Mouse (Mus musculus): ENCODE measurements around the gene Cx3cl1. TPM values are rescaled to one million over a fixed set of nuclear protein-coding genes. Genes with fewer than 3 reads are reported as not detected.

Cx3cl1 gene
- polyA plus RNA-seq, 1 experiment from 2014 or later: 0.40 TPM

GRCm38 (mm10) chr8:94785247-94785985 is 13.6 kb downstream of the Cx3cl1 start:
- H3K9me3 ChIP-seq (replicated peaks): no peaks in the 10 kb centered on the region
- DNase-seq (peak; percentile 57), ATAC-seq (ENCODE audit: low read depth) (no peak)
- no peak overlapping the region for H3K9ac ChIP-seq
- H3K27ac ChIP-seq: peak overlapping the region; percentile 99; the same call in 1 of the 2 replicates
- peaks cover 18% of the 10 kb centered on the region for H3K27me3 ChIP-seq
- no peaks in the 10 kb centered on the region for H3K36me3 ChIP-seq
- WGBS (ENCODE audit: insufficient replicate concordance): 52% methylated on average over 12 of the region's 12 CpGs
- no peak overlapping the region for H3K4me2 ChIP-seq
- H3K4me1 ChIP-seq (replicated peaks): peaks cover 73% of the 10 kb centered on the region
- no peak overlapping the region for H3K4me3 ChIP-seq (replicated peaks)

- Histone ChIP-seq H3K9ac (0 out of 2 replicates have a peak overlapping the region, but pooled peaks have one; percentile 63), H3K9me3 (replicated peaks) (no peaks in the 10 kb centered on the region), H3K4me1 (replicated peaks) (peaks cover 66% of the 10 kb centered on the region), H3K4me2 (peak overlapping the region; percentile 54; the same call in 1 of the 2 replicates), H3K4me3 (replicated peaks) (no peak overlapping the region), H3K27me3 (peaks cover 17% of the 10 kb centered on the region), H3K27ac (peak overlapping the region; percentile 99), H3K36me3 (no peaks in the 10 kb centered on the region)
- WGBS (ENCODE audit: insufficient replicate concordance): 63% methylated on average over 6 of the region's 6 CpGs
- DNase-seq: no peak
- ATAC-seq (ENCODE audit: low read depth): no peak
These were observed 14.3 kb downstream of the Cx3cl1 start for GRCm38 (mm10) chr8:94785995-94786595.

GRCm38 (mm10) chr8:94787524-94788501 is 16.0 kb downstream of the Cx3cl1 start:
- Histone ChIP-seq H3K27me3 (peaks cover 30% of the 10 kb centered on the region), H3K27ac (peak overlapping the region; percentile 99), H3K4me1 (replicated peaks) (peaks cover 57% of the 10 kb centered on the region), H3K9ac (peak overlapping the region; percentile 63), H3K36me3 (no peaks in the 10 kb centered on the region), H3K9me3 (replicated peaks) (no peaks in the 10 kb centered on the region), H3K4me2 (peak overlapping the region; percentile 54), H3K4me3 (replicated peaks) (peak overlapping the region; percentile 18)
- 30% methylated on average over 15 of the region's 15 CpGs for WGBS (ENCODE audit: insufficient replicate concordance)
- ATAC-seq (ENCODE audit: low read depth) (peak; percentile 98), DNase-seq (peak; percentile 83)

GRCm38 (mm10) chr8:94789256-94789955 is 17.6 kb downstream of the Cx3cl1 start:
- ATAC-seq (ENCODE audit: low read depth) (no peak), DNase-seq (no peak)
- H3K4me3 ChIP-seq (replicated peaks): no peak overlapping the region
- 79% methylated on average over 10 of the region's 10 CpGs for WGBS (ENCODE audit: insufficient replicate concordance)
- H3K27me3 ChIP-seq: peaks cover 32% of the 10 kb centered on the region
- H3K9ac ChIP-seq: no peak overlapping the region
- H3K9me3 ChIP-seq (replicated peaks): no peaks in the 10 kb centered on the region
- no peaks in the 10 kb centered on the region for H3K36me3 ChIP-seq
- peak overlapping the region; percentile 99 for H3K27ac ChIP-seq
- H3K4me2 ChIP-seq: no peak overlapping the region
- H3K4me1 ChIP-seq (replicated peaks): peaks cover 59% of the 10 kb centered on the region

GRCm38 (mm10) chr8:94794368-94794767 is 22.6 kb downstream of the Cx3cl1 start:
- H3K27me3 ChIP-seq: peaks cover 23% of the 10 kb centered on the region
- DNase-seq (no peak), ATAC-seq (ENCODE audit: low read depth) (peak; percentile 50; the same call in 1 of the 2 replicates)
- H3K4me3 ChIP-seq (replicated peaks): no peak overlapping the region
- H3K4me1 ChIP-seq (replicated peaks): peaks cover 16% of the 10 kb centered on the region
- H3K9ac ChIP-seq: no peak overlapping the region
- no peaks in the 10 kb centered on the region for H3K36me3 ChIP-seq
- H3K9me3 ChIP-seq (replicated peaks): no peaks in the 10 kb centered on the region
- WGBS (ENCODE audit: insufficient replicate concordance): 81% methylated on average over 4 of the region's 4 CpGs
- H3K4me2 ChIP-seq: no peak overlapping the region
- no peak overlapping the region for H3K27ac ChIP-seq

- Histone ChIP-seq H3K9ac (no peak overlapping the region), H3K36me3 (no peaks in the 10 kb centered on the region), H3K4me2 (no peak overlapping the region), H3K4me3 (replicated peaks) (no peak overlapping the region), H3K4me1 (replicated peaks) (peaks cover 12% of the 10 kb centered on the region), H3K27ac (no peak overlapping the region), H3K9me3 (replicated peaks) (no peaks in the 10 kb centered on the region), H3K27me3 (peaks cover 19% of the 10 kb centered on the region)
- WGBS (ENCODE audit: insufficient replicate concordance): 78% methylated on average over 2 of the region's 2 CpGs
- ATAC-seq (ENCODE audit: low read depth) (peak; percentile 58; the same call in 1 of the 2 replicates), DNase-seq (no peak)
These were observed 23.0 kb downstream of the Cx3cl1 start for GRCm38 (mm10) chr8:94794782-94795181.

GRCm38 (mm10) chr8:94800278-94800968 is 28.6 kb downstream of the Cx3cl1 start:
- Histone ChIP-seq H3K27me3 (peaks cover 6% of the 10 kb centered on the region), H3K4me3 (replicated peaks) (no peak overlapping the region), H3K4me1 (replicated peaks) (peaks cover 34% of the 10 kb centered on the region), H3K9ac (no peak overlapping the region), H3K36me3 (no peaks in the 10 kb centered on the region), H3K4me2 (no peak overlapping the region), H3K27ac (no peak overlapping the region), H3K9me3 (replicated peaks) (no peaks in the 10 kb centered on the region)
- ATAC-seq (ENCODE audit: low read depth) (no peak), DNase-seq (peak; percentile 61)
- WGBS (ENCODE audit: insufficient replicate concordance): 39% methylated on average over 7 of the region's 7 CpGs

GRCm38 (mm10) chr8:94801293-94802095 is 29.7 kb downstream of the Cx3cl1 start:
- no peaks in the 10 kb centered on the region for H3K36me3 ChIP-seq
- peak overlapping the region; percentile 32; the same call in 1 of the 2 replicates for H3K4me2 ChIP-seq
- no peak for ATAC-seq (ENCODE audit: low read depth)
- H3K4me1 ChIP-seq (replicated peaks): peaks cover 34% of the 10 kb centered on the region
- no peak overlapping the region for H3K4me3 ChIP-seq (replicated peaks)
- H3K27ac ChIP-seq: no peak overlapping the region
- H3K9me3 ChIP-seq (replicated peaks): no peaks in the 10 kb centered on the region
- no peak overlapping the region for H3K9ac ChIP-seq
- no peak for DNase-seq
- 38% methylated on average over 14 of the region's 14 CpGs for WGBS (ENCODE audit: insufficient replicate concordance)
- peaks cover 8% of the 10 kb centered on the region for H3K27me3 ChIP-seq

GRCm38 (mm10) chr8:94802375-94802774 is 30.6 kb downstream of the Cx3cl1 start:
- 17% methylated on average over 4 of the region's 4 CpGs for WGBS (ENCODE audit: insufficient replicate concordance)
- Histone ChIP-seq H3K36me3 (no peaks in the 10 kb centered on the region), H3K9ac (no peak overlapping the region), H3K4me2 (no peak overlapping the region), H3K27ac (no peak overlapping the region; the same call in 1 of the 2 replicates), H3K4me3 (replicated peaks) (no peak overlapping the region), H3K27me3 (peaks cover 12% of the 10 kb centered on the region), H3K9me3 (replicated peaks) (no peaks in the 10 kb centered on the region), H3K4me1 (replicated peaks) (peaks cover 35% of the 10 kb centered on the region)
- DNase-seq: no peak
- ATAC-seq (ENCODE audit: low read depth): 0 out of 2 replicates have a peak, but pooled peaks have one; percentile 12

Data from liver, embryonic 13.5 days (tissue).